Mouse (Mus musculus) forebrain, embryonic 13.5 days (tissue): ENCODE data around the gene Mmp17. TPM values are rescaled to one million over a fixed set of nuclear protein-coding genes. Genes with fewer than 3 reads are reported as not detected.
A peak's percentile ranks its signal among the peaks of the same experiment; 100 is the strongest.
"Not testable (repeated sequence)": the region's sequence is repeated elsewhere in the genome, so short reads cannot be mapped to it uniquely, and the experiment has no call there.

Experiments
- ATAC-seq: fragments of 200-750 bp; cut with Nextera tagmentation; 2 replicates; pipeline ENCODE4 v1.8.0; 2017
- H3K27ac ChIP-seq: fragments of 300-500 bp; sonication (generic); 2 replicates; pipeline ENCODE4 v1.5.1; 2015; ENCODE audit warnings: inconsistent platforms, mild to moderate bottlenecking, moderate library complexity
- H3K27me3 ChIP-seq: fragments of 300-500 bp; sonication (generic); 2 replicates; pipeline ENCODE4 v1.6.1; 2015; ENCODE audit warnings: mild to moderate bottlenecking, inconsistent platforms
- H3K36me3 ChIP-seq: fragments of 300-500 bp; sonication (generic); 2 replicates; pipeline ENCODE4 v1.6.1; 2015; ENCODE audit warnings: mild to moderate bottlenecking, inconsistent platforms; ENCODE audit not compliant: poor library complexity, severe bottlenecking
- H3K4me1 ChIP-seq: fragments of 300-500 bp; sonication (generic); 2 replicates; pipeline ENCODE4 v1.6.1; 2015; ENCODE audit warnings: inconsistent platforms
- H3K4me2 ChIP-seq: fragments of 300-500 bp; sonication (generic); 2 replicates; pipeline ENCODE4 v1.6.1; 2015; ENCODE audit warnings: inconsistent platforms, mild to moderate bottlenecking, moderate library complexity
- H3K4me3 ChIP-seq: fragments of 300-500 bp; sonication (generic); 2 replicates; pipeline ENCODE4 v1.5.1; 2015; ENCODE audit warnings: mild to moderate bottlenecking, inconsistent platforms
- H3K9ac ChIP-seq: fragments of 300-500 bp; sonication (generic); 2 replicates; pipeline ENCODE4 v1.6.1; 2015; ENCODE audit warnings: mild to moderate bottlenecking, inconsistent platforms
- H3K9me3 ChIP-seq: fragments of 300-500 bp; sonication (generic); replicated peaks from 2 replicates; pipeline ENCODE4 v1.6.1; 2016; ENCODE audit warnings: inconsistent platforms
- WGBS: fragments of 180-500 bp; shearing (Covaris S2); methylation state at CpG from one replicate; pipeline ENCODE4 v1.1.7; 2015; 5-methylcytosine and 5-hydroxymethylcytosine counted together
- polyA plus RNA-seq: library from polyadenylated mRNA; unstranded; fragments of >200 nt; fragmentation: Nextera tagmentation; extraction: Ambion mirVana; gene quantifications from 2 replicates; pipeline ENCODE4 v1.2.1, GENCODE M21; 2015

The Mmp17 gene
- polyA plus RNA-seq, 1 experiment from 2014 or later = 10.5 TPM

- Histone ChIP-seq H3K9me3 (no peaks in the 10 kb centered on the region), H3K9ac (no peak overlapping the region), H3K4me3 (no peak overlapping the region), H3K4me1 (peaks cover 21% of the 10 kb centered on the region), H3K27ac (no peak overlapping the region), H3K36me3 (peaks cover 41% of the 10 kb centered on the region), H3K4me2 (no peak overlapping the region), H3K27me3 (no peaks in the 10 kb centered on the region)
- ATAC-seq = peak; percentile 70
- 48% methylated on average over 19 of the region's 19 CpGs for WGBS
These were observed 10.4 kb downstream of the Mmp17 start for GRCm38 (mm10) chr5:129594116-129595114.

- WGBS = 36% methylated on average over 16 of the region's 16 CpGs
- Histone ChIP-seq H3K4me1 (no peaks in the 10 kb centered on the region), H3K36me3 (peaks cover 80% of the 10 kb centered on the region), H3K4me2 (no peak overlapping the region), H3K4me3 (no peak overlapping the region), H3K9me3 (no peaks in the 10 kb centered on the region), H3K9ac (no peak overlapping the region), H3K27ac (no peak overlapping the region), H3K27me3 (no peaks in the 10 kb centered on the region)
- ATAC-seq = no peak
These were observed 18.1 kb downstream of the Mmp17 start for GRCm38 (mm10) chr5:129602071-129602487.

DNA sequence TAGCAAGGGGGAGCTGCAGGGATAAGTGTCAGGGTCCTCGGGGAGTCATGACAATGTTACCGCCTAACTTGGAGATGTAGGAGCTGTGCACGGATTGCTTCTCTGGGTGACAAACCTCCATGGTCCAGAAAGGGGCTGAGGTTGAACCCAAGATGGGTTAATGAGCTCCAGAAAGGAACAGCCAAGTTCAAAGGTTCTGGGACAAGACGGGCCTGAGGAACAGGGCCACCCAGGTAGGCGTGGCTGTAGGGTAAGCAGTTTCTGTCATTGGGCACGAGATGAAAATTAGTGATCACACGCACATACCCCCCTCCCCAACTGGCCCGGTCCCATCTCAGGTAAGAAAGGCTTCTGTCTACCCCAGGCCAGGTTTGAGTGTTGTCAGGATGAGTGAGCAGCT, 23.5 kb downstream of the Mmp17 start:
- H3K27me3 ChIP-seq = no peaks in the 10 kb centered on the region
- H3K4me1 ChIP-seq = no peaks in the 10 kb centered on the region
- no peak overlapping the region for H3K4me2 ChIP-seq
- H3K27ac ChIP-seq = no peak overlapping the region
- ATAC-seq = no peak
- H3K4me3 ChIP-seq = no peak overlapping the region
- 86% methylated on average over 8 of the region's 8 CpGs for WGBS
- peaks cover 41% of the 10 kb centered on the region for H3K36me3 ChIP-seq
- H3K9ac ChIP-seq = no peak overlapping the region
- no peaks in the 10 kb centered on the region for H3K9me3 ChIP-seq

GRCm38 (mm10) chr5:129611060-129611459, 27.1 kb downstream of the Mmp17 start:
- H3K27me3 ChIP-seq = no peaks in the 10 kb centered on the region
- no peak overlapping the region for H3K9ac ChIP-seq
- no peak overlapping the region for H3K4me2 ChIP-seq
- peak; percentile 59 for ATAC-seq
- peaks cover 11% of the 10 kb centered on the region for H3K36me3 ChIP-seq
- 0% methylated on average over 1 of the region's 1 CpGs for WGBS
- H3K4me3 ChIP-seq = no peak overlapping the region
- no peaks in the 10 kb centered on the region for H3K4me1 ChIP-seq
- no peaks in the 10 kb centered on the region for H3K9me3 ChIP-seq
- H3K27ac ChIP-seq = no peak overlapping the region

GRCm38 (mm10) chr5:129620600-129620999, 36.6 kb downstream of the Mmp17 start:
- not testable (repeated sequence) for H3K4me3 ChIP-seq, H3K4me2 ChIP-seq, ATAC-seq, H3K9ac ChIP-seq, H3K4me1 ChIP-seq, H3K36me3 ChIP-seq, H3K9me3 ChIP-seq, H3K27ac ChIP-seq, H3K27me3 ChIP-seq
- WGBS = 66% methylated on average over 9 of the region's 9 CpGs

DNA sequence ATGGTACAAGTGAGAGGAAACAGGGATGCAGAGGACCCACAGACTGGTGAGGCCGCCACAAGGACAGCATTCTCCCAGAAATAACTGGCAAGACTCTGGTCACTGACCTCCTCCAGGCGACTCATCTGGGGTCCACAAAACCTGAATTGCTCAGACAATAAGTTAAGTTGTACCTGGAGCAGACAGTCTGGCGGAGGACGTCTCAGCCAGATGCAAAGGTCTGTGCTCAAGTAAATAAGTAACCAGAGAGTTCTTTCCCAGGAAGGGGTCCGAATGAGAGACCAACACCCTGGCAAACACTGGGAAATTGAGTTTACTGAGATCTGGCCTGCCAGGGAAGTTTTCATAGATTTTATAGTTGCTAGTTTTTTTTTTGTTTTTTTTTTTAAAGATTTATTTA, 37.4 kb downstream of the Mmp17 start:
- no peak for ATAC-seq
- Histone ChIP-seq H3K36me3 (no peaks in the 10 kb centered on the region), H3K4me1 (no peaks in the 10 kb centered on the region), H3K27me3 (no peaks in the 10 kb centered on the region), H3K4me2 (no peak overlapping the region), H3K9ac (no peak overlapping the region), H3K4me3 (no peak overlapping the region), H3K27ac (no peak overlapping the region), H3K9me3 (no peaks in the 10 kb centered on the region)
- WGBS = 83% methylated on average over 5 of the region's 5 CpGs

GRCm38 (mm10) chr5:129626099-129626498, 42.1 kb downstream of the Mmp17 start:
- no peak overlapping the region for H3K4me3 ChIP-seq
- H3K36me3 ChIP-seq = no peaks in the 10 kb centered on the region

GRCm38 (mm10) chr5:129626586-129626985, 42.6 kb downstream of the Mmp17 start:
- H3K9me3 ChIP-seq, H3K4me1 ChIP-seq, H3K27ac ChIP-seq, H3K9ac ChIP-seq, ATAC-seq, H3K4me2 ChIP-seq, H3K4me3 ChIP-seq, H3K36me3 ChIP-seq, H3K27me3 ChIP-seq: not testable (repeated sequence)
- WGBS = 79% methylated on average over 4 of the region's 4 CpGs

More at GRCm38 (mm10) chr5:129626099-129626498, 42.1 kb downstream of the Mmp17 start:
- Histone ChIP-seq H3K4me2 (no peak overlapping the region), H3K27ac (no peak overlapping the region), H3K9ac (no peak overlapping the region), H3K27me3 (no peaks in the 10 kb centered on the region), H3K9me3 (no peaks in the 10 kb centered on the region), H3K4me1 (no peaks in the 10 kb centered on the region)
- WGBS = 89% methylated on average over 6 of the region's 6 CpGs
- no peak for ATAC-seq

DNA sequence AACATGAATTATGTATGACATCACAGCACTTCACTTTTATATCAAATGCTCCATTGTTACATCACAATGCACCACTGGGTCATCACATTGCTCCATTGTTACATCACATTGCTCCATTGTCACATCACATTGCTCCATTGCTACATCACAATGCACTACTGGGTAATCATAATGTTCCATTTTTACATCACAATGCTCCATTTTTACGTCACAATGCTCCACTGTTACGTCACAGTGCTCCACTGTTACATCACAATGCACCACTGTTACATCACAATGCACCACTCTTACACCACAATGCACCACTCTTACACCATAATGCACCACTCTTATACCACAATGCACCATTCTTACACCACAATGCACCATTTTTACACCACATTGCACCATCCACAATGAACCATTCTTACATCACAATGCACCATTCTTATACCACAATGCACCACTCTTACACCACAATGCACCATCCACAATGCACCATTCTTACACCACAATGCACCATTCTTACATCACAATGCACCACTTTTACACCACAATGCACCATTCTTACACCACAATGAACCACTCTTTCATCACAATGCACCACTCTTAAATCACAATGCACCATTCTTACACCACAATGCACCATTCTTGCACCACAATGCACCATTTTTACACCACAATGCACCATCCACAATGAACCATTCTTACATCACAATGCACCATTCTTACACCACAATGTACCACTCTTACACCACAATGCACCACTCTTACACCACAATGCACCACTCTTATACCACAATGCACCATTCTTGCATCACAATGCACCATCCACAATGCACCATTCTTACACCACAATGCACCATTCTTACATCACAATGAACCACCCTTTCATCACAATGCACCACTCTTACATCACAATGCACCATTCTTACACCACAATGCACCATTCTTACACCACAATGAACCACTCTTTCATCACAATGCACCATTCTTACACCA, 48.6 kb downstream of the Mmp17 start:
- not testable (repeated sequence) for H3K4me3 ChIP-seq, H3K36me3 ChIP-seq, H3K4me2 ChIP-seq, H3K27ac ChIP-seq, H3K9ac ChIP-seq, H3K27me3 ChIP-seq, ATAC-seq, H3K4me1 ChIP-seq, H3K9me3 ChIP-seq
- 86% methylated on average over 2 of the region's 2 CpGs for WGBS

DNA sequence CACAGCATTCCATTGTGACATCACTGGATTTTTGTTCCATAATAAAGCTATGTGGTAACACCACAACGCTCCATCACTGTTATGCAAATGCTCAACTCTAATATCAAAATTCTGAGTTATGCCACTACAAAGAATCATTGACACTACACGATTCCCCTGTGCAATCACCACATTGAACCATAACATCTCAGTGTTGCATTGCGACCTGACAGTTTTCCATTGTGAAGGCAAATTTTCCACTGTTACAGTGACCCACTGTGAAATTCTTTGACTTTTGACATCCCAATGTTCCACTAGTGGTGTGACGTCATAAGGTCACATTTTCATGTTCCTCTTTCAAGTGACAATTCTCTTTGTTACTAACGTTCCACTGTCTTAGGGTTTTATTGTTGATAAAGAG, 66.9 kb downstream of the Mmp17 start:
- Histone ChIP-seq H3K4me1 (no peaks in the 10 kb centered on the region), H3K27ac (no peak overlapping the region), H3K4me2 (no peak overlapping the region), H3K9ac (no peak overlapping the region), H3K9me3 (no peaks in the 10 kb centered on the region), H3K4me3 (no peak overlapping the region), H3K27me3 (no peaks in the 10 kb centered on the region), H3K36me3 (peaks cover 14% of the 10 kb centered on the region)
- ATAC-seq = no peak
- WGBS = 95% methylated on average over 5 of the region's 5 CpGs

DNA sequence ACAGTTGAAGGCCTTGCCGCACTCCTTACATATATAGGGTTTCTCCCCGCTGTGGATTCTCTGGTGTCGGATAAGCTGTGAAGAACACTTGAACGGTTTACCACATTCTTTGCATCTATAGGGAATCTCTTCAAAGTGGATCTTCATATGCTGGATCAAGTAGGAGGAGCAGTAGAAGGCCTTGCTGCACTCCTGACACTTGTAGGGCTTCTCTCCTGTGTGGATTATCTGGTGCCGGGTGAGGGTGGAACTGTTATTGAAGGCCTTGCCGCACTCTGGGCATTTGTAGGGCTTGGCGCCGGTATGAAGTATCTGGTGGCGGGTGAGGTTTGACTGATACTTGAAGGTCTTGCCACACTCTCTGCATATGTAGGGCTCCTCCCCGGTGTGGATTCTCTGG, 73.0 kb downstream of the Mmp17 start:
- ATAC-seq = no peak
- Histone ChIP-seq H3K4me2 (no peak overlapping the region), H3K4me3 (no peak overlapping the region), H3K4me1 (no peaks in the 10 kb centered on the region), H3K27me3 (no peaks in the 10 kb centered on the region), H3K9me3 (no peaks in the 10 kb centered on the region), H3K9ac (no peak overlapping the region), H3K27ac (no peak overlapping the region), H3K36me3 (peaks cover 61% of the 10 kb centered on the region)
- WGBS = 95% methylated on average over 10 of the region's 10 CpGs

GRCm38 (mm10) chr5:129657931-129658330, 74.0 kb downstream of the Mmp17 start:
- no peak for ATAC-seq
- Histone ChIP-seq H3K4me2 (no peak overlapping the region), H3K9me3 (no peaks in the 10 kb centered on the region), H3K4me3 (no peak overlapping the region), H3K4me1 (no peaks in the 10 kb centered on the region), H3K27me3 (no peaks in the 10 kb centered on the region), H3K36me3 (peaks cover 61% of the 10 kb centered on the region), H3K27ac (no peak overlapping the region), H3K9ac (no peak overlapping the region)
- 91% methylated on average over 15 of the region's 15 CpGs for WGBS
